In genomic region chr11:51740701-51741100, GRCm38 (mm10) we compare ENCODE assay signal across 1 mouse cellular context.
TF ChIP-seq lines count a peak whose summit lies in the region.

No protein-coding gene starts in this region.

TF ChIP-seq in MEL, 35 proteins besides CTCF, POLR2A, EP300 and RAD21 (continued from another document):
- TF ChIP-seq USF2 (IDR thresholded peaks at IDR 0.05; ENCODE audit: borderline replicate concordance in 1 of 2, insufficient read depth in 1 of 2, low read depth in 1 of 2, low read length in 2 of 2) (no peak), MAZ (IDR thresholded peaks at IDR 0.05; ENCODE audit: low read depth, low read length) (no peak), ZKSCAN1 (IDR thresholded peaks at IDR 0.05; ENCODE audit: low read depth, low read length) (no peak), MYB (IDR thresholded peaks at IDR 0.05; ENCODE audit: low read depth, low read length) (no peak), GATA1 (IDR thresholded peaks at IDR 0.05; ENCODE audit: low read depth, low read length) (no peak), TCF12 (IDR thresholded peaks at IDR 0.05; ENCODE audit: low read depth, low read length) (no peak), ZC3H11A (IDR thresholded peaks at IDR 0.05; ENCODE audit: low read depth, low read length) (no peak), ZNF384 (IDR thresholded peaks at IDR 0.05; ENCODE audit: low read depth, low read length) (no peak), TBP (IDR thresholded peaks at IDR 0.05; ENCODE audit: low read depth, low read length) (no peak), USF1 (IDR thresholded peaks at IDR 0.05; ENCODE audit: low read depth, low read length) (no peak), ZMIZ1 (IDR thresholded peaks at IDR 0.05; ENCODE audit: low read depth, low read length) (no peak), SMC3 (IDR thresholded peaks at IDR 0.05; ENCODE audit: low read depth, low read length) (no peak), BHLHE40 (IDR thresholded peaks at IDR 0.05; ENCODE audit: borderline replicate concordance, low read depth, low read length) (no peak)
TF ChIP-seq in MEL: peak in this region for 0.
